Mouse (Mus musculus) B cell, adult 2 months (primary cell): Measurements from ENCODE around the gene Ppp1r9b.

Source experiments
- DNase-seq, 2 experiments: peaks; one replicate each; pipeline ENCODE4 v3.0.0; 2022

The Ppp1r9b gene

DNA sequence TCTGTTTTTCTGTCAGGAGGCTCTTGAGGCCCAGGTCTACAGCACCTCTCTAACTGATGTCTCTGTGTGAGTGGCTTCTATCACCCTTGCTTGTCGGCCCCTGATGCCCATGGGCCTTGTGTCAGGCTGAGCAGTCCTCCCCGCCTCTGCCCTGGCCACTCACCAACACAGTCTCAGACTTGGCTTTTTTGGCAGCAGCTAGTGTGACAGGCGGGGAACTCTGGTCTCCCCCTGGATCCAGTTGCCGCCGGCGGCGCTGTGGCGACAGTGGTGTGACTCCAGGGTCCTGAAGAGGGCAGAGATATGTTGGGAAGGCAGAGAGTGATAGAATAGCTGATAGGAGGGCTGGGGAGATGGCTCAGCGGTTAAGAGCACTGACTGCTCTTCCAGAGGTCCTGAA lies 62.2 kb downstream of the Ppp1r9b start:
- DNase-seq, result no peak
